7 mouse cellular contexts compared by ENCODE assay signal in genomic region chr11:29350891-29351290, GRCm38 (mm10).
"Had no signal": no experiment of that assay in that cellular context is flagged by ENCODE, and none has a peak within 500 bp of the region (broad histone marks: within the 10 kb centered on the region; RNA-seq: fewer than 3 reads in every experiment).

No protein-coding gene starts in this region.

- DNase-seq: kidney, adult 9 months; kidney, postnatal 10 days; kidney, postnatal 4 days; lung, embryonic 14.5 days; lung, postnatal 10 days; lung, postnatal 4 days; right cerebral cortex, postnatal 14 days had no signal
